Mouse (Mus musculus): ENCODE results near the gene Tmprss2.

- TF ChIP-seq CTCF (IDR thresholded peaks at IDR 0.05; ENCODE audit: low read depth, low read length) (no peak; the same call in 1 of the 2 replicates), POLR2A (IDR thresholded peaks at IDR 0.05; ENCODE audit: borderline replicate concordance, low read depth, low read length) (no peak)
Observed at GRCm38 (mm10) chr16:97523024-97523423, 88.0 kb downstream of the Tmprss2 start.

All from bone marrow macrophage, adult 2 months (primary cell).